Mouse (Mus musculus) activated CD4-positive, CD25-positive, alpha-beta regulatory T cell, adult 9 weeks (primary cell): ENCODE results near the gene Cryab. TPM values are rescaled to one million over a fixed set of nuclear protein-coding genes. Genes with fewer than 3 reads are reported as not detected.

Experiments
- polyA plus RNA-seq: library from polyadenylated mRNA; unstranded; fragments of 100-300 nt; shearing (Covaris generic); gene quantifications from one replicate; pipeline ENCODE4 v1.2.1, GENCODE M21; 2017

Gene Cryab
- not detected for polyA plus RNA-seq

DNA sequence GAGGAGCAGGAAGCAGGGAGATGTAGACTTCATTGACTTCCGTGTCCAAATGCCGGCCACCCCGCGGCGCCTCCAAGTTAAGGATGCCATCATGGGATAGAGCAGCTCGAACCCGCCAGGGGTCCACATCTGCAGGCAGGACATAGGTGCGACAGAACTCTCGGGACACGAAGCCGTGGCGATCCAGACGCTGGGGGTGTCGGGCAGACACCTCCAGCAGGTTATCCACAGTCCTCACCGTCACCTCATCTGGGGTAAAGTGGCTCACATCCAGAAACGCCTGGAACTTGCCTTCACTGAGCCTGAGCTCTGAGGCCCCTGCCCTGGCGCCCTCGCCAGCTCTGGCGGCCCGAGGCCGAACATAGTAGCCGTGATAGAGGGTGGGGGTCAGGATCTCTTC lies at the start of gene Cryab:
Cryab (plus strand) TSS at position 3 of the 400 bp plus-strand sequence.

DNA sequence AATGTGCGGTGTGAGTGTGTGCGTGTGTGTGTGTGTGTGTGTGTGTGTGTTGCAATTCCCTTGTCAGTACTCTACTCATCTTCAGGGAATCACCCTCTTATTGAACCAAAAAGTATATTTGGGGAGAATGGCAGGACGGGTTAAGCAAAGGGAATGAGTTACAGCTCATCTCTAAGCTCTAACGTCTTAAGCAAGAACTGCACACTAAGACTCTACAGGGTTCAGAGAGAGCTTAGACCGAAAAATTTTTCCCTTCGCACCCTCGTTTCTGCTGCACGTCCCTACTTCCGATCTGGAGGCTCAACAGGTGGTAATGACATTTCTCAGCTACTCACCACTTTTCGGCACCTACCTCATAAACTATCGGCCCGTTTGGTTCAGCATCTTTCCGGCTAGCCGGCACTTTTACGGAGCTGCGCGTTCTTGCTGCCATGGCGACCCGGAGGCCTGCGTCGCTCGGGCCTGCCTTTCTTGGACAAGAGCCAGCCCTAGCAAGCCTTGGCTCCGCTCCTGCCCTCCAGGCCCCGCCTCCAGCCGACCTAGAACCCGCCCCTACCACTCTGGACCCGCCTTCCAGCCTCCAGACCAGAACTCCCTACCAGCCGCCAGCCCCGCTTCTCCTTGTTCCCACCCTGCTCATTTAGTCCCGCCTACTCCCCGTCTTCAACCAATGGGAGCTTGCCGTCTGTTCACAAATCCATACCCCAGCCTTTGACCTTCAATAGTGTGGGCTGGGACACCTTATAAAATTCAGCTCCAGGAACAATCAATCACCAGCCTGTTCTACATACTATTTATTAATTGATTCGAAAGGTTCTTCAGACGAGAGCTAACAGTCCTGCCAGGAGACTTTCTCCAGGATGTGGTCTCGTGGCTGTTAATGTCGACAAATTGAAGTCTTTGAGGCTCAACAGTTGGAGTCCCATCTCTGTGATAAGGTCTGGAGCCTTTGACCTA lies 11.9 kb upstream of the Cryab start, which contains the start of gene Dixdc1:
Dixdc1 (minus strand) TSS at position 604 of the 957 bp plus-strand sequence.

DNA sequence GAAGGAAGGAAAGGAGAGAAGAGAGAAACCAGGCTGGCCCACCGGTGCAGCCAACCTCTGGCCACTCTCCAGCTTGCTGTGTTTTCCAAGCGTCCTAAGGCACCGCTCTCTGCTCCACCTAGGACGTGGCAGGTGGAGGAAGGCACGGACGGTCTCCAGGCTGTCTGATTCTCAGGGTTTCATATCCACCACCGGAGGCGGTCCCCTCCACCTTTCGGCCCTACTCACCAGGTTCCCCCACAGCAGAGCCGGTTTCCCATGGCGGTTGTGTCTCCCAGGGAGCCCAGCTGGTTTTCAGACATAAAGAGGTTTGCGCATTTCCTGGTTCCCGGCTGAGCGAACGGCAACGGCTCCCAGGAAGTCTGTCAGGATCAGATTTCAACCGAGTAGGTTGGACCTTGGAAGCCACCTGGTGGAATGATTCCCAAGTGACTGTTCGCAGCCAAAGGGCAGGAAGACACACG lies 4.9 kb upstream of the Cryab start, which contains the start of gene 2310030G06Rik:
2310030G06Rik (minus strand) TSS at position 323 of the 464 bp plus-strand sequence.

DNA sequence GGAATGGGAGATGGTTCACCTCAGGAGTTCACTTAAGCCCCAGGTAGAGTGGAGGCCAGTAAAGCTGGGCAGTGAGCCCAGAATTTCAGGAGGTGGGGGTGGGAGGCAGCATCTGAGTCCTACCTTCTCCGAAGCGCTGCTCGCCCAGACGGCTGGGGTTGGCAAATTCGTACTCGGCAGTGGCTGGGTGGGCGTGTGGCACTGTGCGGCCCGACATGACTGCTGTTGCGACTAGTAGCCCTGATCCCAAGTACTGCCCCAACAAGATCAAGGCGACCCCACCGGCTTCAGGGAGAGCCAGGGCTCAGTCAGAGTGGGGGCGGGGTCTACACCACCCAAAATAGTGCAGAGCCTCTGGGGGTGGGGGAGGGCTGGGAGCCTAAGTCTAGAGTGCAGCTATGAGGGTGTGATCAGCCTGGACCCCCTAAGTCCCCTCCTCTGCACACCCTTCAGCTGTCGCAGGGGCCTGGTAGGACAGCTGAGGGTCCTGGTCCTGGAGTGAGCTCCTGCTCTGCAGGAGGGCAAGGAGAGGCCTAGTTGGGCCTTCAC lies 1.0 kb downstream of the Cryab start, which contains the start of gene Hspb2:
Hspb2 (minus strand) TSS at position 301 of the 549 bp plus-strand sequence.

DNA sequence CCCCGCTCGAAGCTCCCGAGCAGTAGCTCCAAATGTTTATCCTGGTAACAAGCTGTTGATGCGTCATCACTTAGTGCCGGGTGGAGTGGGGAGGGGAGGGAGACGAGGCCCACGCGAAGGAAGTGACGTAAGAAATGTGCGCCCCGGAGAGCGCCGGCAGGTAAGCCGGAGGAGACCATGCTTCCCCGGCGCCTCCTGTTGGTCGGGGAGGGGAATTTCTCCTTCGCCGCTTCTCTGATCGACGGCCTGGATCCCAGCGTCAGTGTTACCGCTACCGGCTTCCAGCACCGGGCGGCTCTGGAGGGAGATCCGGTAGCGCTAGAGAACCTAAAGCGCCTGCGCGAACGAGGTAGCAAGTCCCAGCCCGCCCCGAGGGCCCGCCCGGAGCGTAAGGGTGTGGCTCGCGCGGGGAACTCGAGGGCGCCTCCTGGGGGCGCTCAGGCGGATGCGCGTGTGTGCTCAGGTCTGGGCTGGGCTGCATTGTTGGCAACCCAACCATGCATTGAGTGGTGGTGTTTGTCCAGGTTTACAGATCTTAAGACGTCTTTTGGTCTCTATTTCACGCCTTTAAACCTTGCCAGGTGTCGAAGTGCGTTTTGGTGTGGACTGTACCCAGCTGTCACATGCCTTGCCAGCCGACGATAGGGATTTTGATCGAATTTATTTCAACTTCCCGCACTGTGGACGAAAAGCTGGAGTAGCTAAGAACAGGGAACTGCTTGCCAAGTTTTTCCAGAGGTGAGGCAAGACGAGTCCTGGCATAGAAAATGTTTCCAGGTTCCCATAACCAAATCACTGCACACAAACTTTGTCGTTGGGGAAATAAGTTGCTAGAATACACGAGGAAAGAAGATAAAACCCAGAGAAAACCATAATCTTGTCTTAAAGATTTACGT lies 17.2 kb downstream of the Cryab start, which contains the start of gene Fdxacb1:
Fdxacb1 (plus strand) TSS at position 130 of the 896 bp plus-strand sequence.

DNA sequence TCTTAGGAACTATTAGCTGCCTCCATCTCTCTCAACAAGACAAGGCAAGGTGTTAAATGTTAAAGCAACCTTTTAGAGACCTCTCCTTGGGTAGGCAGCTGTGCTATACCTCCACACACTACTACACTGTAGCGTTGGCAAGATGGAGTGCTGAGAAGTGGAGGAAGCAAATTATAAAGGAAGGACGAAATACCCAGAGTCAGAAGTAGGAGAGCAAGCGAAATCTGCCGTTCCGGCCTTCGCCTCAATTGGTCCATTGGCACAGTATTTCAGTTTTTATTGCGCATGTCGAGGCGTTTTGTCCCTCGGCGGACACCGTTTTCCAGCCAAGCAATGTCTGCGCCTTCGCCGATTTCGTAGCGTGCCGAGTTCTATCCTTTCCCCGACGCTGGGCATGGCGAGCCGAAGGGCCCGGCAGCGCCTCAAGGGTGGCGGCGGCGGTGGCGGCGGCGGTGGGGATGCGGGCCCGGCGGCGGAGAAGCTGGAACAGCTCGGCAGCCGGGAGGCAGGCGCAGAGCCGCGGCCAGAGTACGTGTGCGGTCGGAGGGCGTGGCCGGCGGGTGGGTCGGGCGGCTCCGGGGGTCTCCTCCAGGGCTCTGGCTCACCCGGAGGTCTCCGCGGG lies 24.0 kb downstream of the Cryab start, which contains the start of the genes Alg9 and 1110032A03Rik:
Alg9 (plus strand) TSS at position 29 of the 622 bp plus-strand sequence.
1110032A03Rik (minus strand) TSS at position 530 of the 622 bp plus-strand sequence.

Other genes with a start within 250 kb of the Cryab start
- gene Pts, start 222.6 kb upstream of the Cryab start, polyA plus RNA-seq, result 145 TPM
- gene Il18, start 196.5 kb upstream of the Cryab start, polyA plus RNA-seq, result 5.3 TPM
- 0.94 TPM for gene Bco2, start 196.1 kb upstream of the Cryab start, polyA plus RNA-seq
- gene Tex12, start 190.0 kb upstream of the Cryab start, polyA plus RNA-seq, result not detected
- 171 TPM for gene Sdhd, start 147.5 kb upstream of the Cryab start, polyA plus RNA-seq
- 109 TPM for gene Timm8b, start 147.4 kb upstream of the Cryab start, polyA plus RNA-seq
- 0.77 TPM for gene Pih1d2, start 134.0 kb upstream of the Cryab start, polyA plus RNA-seq
- 20.5 TPM for gene Nkapd1, start 133.9 kb upstream of the Cryab start, polyA plus RNA-seq
- gene Dlat, start 91.5 kb upstream of the Cryab start, polyA plus RNA-seq, result 36.3 TPM
- 0.34 TPM for gene Dixdc1, start 11.8 kb upstream of the Cryab start, polyA plus RNA-seq
- not detected for gene 2310030G06Rik, start 4.8 kb upstream of the Cryab start, polyA plus RNA-seq
- not detected for gene Hspb2, start 1.0 kb downstream of the Cryab start, polyA plus RNA-seq
- 10.1 TPM for gene Fdxacb1, start 16.9 kb downstream of the Cryab start, polyA plus RNA-seq
- gene Alg9, start 23.7 kb downstream of the Cryab start, polyA plus RNA-seq, result 10.9 TPM
- gene 1110032A03Rik, start 24.2 kb downstream of the Cryab start, polyA plus RNA-seq, result 14.7 TPM
- 87.8 TPM for gene Ppp2r1b, start 94.0 kb downstream of the Cryab start, polyA plus RNA-seq